Mouse (Mus musculus) adrenal gland, adult 2 months (tissue): ENCODE results near the gene Arhgdig. TPM values are rescaled to one million over a fixed set of nuclear protein-coding genes. Genes with fewer than 3 reads are reported as not detected.

Experiments
- DNase-seq: peaks from one replicate; pipeline ENCODE4 v3.0.0; 2021
- long read RNA-seq: library from polyadenylated mRNA; stranded (forward); transcript quantifications from one replicate; pipeline ENCODE4 v2.0.0, GENCODE M21; 2021
- polyA plus RNA-seq: library from polyadenylated mRNA; depleted of rRNA; stranded (reverse); fragments of >200 nt; gene quantifications from 2 replicates; pipeline ENCODE4 v1.2.3, GENCODE M21; 2012; rRNA removed
- total RNA-seq, 2 experiments: library from RNA; stranded (reverse); gene quantifications; 2 replicates each; pipeline ENCODE4 v1.2.3; 2021

The Arhgdig gene
- total RNA-seq (10 to 100 TPM; 11.4 to 16.3 TPM), polyA plus RNA-seq (9.8 and 13.7 TPM in 2 replicates)
- long read RNA-seq, transcript Arhgdig-201 (6 exons, 1,032 nt), result major isoform, 19 of 22 reads
- long read RNA-seq, partial matches to known transcripts, result 0 of 22 reads
- long read RNA-seq, other reads (novel, unspliced or antisense), result 2 of 22 reads

DNA sequence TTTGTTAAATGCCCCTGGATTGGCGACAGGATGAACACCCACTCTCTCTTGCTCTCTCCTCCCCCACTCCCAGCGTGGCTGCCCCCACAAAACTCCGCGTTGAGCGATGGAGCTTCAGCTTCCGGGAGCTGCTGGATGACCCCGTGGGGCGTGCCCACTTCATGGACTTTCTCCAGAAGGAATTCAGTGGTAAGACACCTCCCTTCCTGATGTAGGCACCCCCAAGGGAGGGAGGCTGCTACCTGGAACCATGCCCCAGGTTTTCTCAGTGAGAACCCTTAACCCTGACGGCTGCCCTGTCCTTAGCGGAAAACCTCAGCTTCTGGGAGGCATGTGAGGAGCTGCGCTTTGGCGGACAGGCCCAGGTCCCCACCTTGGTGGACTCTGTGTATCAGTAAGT, at the start of gene Arhgdig:
Gene Arhgdig (minus strand): TSS at position 101 of the 400 bp plus-strand sequence.
- no peak for DNase-seq

DNA sequence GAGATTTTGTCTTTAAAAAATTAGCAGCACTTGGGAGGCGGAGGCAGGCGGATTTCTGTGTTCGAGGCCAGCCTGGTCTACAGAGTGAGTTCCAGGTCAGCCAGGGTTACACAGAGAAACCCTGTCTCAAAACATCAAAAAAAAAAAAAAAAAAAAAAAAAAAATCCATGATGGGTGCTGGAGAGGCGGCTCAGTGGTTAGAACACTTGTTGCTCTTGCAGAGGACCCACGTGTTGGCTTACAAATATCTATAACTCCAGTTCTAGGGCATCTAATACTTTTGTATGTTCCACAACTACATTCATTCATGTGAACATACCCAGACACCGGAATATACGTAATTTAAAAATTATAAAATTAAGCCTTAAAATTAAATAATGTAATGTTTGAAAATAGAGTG, 47.7 kb upstream of the Arhgdig start:
- no peak for DNase-seq

DNA sequence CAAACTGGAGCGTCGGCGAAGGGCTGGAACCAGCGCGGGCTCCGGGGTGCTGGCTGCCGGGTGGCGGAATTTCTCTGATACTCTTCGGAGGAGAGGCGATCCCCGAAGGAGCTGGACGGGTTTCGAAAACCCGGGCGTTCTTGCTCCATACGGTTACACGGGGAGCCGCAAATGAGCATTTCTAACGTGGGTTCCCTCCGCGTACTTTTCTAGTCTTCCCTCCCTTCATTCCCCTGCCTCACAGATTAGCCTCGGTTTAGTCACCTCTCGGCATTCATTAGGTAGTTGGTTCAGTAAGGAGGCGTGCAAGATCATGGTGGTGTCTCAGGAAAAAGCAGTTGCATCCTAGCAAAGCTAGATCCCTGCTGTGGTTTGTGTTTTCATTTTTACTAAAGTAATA, 45.8 kb upstream of the Arhgdig start:
- DNase-seq, result no peak

DNA sequence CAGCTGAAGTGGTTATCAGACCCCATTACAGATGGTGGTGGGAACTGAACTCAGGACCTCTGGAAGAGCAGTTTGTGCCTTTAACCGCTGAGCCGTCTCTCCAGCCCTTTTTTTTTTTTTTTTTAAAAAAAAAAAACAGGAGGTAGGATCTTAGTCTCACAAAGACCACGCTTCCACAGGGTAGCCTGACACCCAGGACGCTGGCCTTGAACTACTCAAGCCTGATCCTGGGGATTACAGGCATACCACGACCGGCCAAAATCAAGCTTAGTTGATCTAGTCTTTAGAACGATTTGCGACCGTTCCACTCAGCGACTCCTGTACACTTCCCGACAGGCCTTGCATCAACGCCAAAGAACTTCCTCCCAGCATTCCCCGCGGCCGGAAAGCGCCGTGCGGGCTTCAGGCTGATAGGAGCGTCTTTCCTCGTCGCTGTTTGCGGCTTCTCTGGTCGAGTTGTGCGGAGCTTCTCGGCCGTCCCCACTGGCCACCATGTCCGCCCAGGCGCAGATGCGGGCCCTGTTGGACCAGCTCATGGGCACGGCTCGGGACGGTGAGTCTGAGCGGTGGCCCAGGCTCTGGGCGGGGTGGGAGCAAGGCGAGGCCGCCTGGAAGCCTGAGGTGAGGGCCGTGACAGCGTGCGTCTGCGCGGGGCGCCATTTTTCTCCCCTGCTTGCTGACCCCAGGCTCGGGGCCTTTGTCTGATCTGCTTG, 45.1 kb upstream of the Arhgdig start, which contains the start of gene Luc7l:
Gene Luc7l (plus strand): TSS at position 358 of the 713 bp plus-strand sequence.
- peak; percentile 96 for DNase-seq

DNA sequence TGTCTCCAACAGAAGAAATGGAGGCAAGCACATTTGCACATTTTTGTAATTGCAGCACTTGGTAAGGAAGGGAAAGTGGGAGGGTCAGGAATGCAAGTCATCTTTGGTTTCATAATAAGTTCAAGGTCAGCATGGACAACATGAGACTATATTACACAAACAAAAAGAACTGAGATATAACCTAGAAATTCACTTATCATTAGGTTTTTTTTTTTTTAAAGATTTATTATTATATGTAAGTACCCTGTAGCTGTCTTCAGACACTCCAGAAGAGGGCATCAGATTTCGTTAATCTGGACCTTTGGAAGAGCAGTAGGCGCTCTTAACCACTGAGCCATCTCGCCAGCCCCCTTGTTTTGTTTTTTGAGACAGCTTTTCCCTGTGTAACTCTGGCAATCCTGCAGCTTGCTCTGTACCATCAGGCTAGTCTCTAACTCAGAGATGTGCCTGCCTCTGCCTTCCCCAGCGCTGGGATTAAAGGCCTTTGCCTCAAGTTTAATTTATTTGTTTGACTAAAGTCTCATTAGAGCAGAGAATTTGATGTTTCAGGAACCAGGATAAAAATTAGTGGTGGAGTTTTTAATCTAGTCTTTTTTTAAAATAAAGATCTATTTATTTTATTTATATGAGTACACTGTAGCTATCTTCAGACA, 44.4 kb upstream of the Arhgdig start:
- no peak for DNase-seq

DNA sequence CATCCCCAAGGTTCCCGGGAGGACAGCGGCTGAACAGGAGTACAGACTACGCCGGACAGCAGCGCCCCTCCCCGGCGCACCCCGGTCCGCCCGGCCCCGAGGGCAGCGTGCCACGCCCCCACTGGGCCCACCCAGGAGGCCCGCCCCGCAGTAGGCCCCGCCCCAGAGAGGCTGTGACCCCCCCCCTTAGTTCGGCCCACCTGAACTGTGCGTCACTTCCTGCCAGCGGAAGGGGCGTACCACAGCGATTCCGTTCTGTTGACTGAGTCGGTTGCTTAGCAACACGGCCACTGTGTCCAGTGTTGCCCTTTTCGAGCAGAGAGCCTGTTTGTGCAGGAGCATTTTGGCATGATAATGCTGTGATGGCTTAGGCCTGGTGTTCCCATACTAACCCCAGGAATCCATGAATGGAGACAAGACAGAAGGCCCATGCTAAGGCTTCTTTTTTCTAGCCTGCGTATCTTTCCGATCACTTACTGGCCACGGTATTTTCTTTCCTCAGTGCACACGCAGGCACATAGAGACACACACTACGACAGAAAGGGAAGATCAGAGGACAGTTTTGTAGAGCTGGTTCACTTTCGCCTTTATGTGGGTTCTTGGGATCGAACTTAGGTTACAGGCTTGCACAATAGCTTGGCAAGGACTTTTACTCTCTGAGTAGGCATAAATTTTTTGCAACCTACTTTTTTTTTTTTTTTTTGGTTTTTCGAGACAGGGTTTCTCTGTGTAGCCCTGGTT, 36.7 kb upstream of the Arhgdig start, which contains the start of gene Fam234a:
Gene Fam234a (minus strand): TSS at position 142 of the 741 bp plus-strand sequence.
- DNase-seq, result peak; percentile 97

DNA sequence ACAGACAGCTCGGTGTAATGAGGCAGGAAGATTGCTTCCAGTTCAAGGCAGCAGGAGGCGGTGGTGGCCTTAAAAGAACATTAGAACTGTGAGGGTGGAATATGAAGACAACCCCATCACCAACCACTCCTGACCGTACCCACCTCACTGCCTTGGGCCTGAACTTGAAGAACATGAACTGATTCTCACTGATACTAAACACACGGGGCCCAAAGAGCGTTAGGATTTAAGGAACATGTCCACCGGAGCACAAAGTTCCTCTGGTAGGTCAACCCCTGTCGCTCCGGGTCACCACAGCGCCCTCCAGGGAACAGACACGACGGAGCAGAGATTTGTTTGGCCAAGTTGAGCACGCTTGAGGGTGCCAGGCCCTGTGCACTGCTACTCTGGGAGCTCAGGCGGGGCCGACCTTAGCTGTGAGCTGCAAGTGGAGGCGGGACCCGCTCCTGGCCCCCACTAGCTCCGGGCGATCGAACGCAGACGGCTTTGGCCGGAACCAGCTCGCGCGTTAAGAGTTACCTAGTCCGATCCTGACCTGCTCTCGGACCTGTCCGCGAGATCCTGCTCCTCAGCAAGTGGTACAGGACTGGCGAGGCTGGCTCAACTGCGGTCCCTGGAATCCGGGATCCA, 36.0 kb upstream of the Arhgdig start:
- peak; percentile 88 for DNase-seq

DNA sequence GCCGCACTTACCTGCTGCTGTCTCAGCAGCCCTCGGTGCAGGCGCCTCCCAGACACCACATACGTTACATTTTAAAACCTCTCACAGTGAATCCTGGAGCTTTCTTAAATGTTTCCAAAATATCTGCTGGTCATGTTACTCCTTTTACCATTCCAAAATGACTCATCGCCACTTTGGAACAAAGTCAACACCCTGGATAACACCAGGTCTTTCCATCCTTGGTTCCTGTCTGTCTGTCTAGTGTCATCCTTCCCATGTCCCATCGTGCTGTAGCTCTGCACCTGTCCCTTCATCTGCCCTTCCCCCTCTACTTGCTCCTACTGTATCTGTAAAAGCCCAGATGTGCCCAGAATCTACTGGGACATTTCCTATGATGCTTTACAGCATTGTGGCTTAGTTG, 33.4 kb upstream of the Arhgdig start:
- peak; percentile 48 for DNase-seq

DNA sequence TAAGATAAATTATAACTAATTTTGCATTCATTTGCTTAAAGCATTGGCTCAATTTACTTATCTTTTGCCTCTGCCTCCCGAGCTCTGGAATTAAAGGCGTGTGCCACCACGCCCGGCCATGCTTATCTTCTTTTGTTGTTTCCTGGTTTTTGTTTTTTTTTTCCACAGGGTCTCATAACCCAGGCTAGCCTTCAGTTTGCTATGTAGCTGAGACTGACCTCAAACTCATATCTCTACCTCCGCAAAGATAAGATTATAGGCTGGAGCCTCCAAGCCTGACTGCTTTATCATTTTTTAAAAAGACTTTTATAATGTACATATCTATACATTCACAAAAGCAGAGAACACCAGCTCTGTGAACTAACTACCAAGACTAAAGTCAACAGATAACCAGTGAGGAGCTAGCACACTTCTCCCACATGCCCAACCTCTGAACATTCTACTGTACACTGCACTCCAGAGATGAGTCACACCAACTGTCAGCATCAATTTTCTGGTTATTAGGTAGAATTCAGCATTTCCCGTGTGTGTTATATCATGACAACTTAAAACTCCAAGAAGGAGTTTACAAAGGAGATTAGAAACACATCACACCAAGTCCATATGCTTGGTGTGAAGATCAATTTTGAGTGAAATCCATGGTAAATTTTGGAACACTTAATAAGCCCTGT, 32.7 kb upstream of the Arhgdig start:
- no peak for DNase-seq

DNA sequence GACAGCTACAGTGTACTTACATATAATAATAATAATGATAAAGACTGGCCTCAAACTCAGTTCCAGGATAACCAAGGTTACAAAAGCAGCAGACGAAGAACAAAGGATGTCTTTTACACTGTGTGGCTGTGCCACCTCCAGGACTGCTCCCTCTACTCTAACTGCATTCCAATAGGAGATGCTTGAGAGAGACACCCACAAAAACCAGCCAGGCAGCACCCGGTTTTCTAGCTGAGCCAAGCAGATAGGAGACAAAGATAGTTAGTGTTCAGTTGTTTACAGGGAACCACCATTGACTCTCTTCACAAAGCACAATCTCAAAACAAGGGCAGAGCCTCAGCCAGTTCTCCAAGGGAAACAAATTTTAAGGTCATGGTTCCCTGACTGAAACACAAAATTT, 32.0 kb upstream of the Arhgdig start:
- no peak for DNase-seq

DNA sequence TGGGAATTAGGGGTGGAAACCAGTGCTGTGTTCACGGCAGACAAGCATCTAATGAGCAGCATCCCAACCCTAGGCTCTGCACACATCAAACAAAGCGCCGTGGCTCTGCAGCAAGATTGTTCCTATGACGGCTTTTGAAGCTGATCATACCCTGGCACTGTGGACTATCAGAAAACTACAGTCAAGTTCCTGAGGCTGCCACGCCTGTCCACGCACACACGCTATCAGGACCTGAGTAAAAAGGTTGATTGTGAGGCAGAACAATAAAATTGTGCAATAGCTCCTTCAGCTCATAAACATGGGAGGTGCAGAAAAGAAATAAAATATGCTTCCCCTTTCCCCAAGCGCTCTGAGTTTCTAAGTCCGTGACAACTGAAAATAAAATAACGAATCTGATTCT, 30.1 kb upstream of the Arhgdig start:
- no peak for DNase-seq

DNA sequence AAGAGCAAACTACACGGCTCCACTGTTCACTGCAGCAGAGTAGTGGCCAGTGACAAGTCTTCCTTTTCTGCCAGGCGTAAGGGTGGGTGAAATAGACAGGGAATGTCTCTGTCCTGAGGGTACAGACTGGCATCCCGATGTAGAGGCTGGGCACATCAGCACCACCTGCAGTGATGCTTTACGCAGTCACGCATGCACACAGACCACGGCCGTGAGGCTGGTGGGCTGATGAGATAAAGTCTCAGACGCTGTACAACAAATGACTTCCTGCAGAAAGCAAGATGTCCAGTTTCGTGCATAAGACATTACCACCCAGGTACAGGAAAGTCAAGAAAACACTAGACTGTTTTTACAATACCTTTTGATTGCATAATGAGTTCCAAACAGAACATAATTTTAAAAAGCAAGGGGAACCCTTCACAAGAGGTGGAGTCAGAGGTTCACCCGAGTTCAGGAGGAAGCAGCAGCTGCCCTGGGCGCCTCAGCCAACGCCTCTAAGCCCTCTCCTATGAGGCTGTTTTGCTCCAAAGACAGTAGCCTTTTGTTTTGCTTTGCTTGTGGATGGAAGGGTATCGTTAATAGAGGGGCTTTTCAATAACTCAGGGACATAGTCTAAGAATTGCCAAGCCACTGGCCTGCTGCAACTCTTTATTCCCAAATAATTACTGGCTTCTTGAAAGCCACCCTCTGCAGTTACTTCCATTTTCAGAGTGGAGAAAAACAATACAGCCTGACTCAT, 27.7 kb upstream of the Arhgdig start:
- DNase-seq, result no peak

DNA sequence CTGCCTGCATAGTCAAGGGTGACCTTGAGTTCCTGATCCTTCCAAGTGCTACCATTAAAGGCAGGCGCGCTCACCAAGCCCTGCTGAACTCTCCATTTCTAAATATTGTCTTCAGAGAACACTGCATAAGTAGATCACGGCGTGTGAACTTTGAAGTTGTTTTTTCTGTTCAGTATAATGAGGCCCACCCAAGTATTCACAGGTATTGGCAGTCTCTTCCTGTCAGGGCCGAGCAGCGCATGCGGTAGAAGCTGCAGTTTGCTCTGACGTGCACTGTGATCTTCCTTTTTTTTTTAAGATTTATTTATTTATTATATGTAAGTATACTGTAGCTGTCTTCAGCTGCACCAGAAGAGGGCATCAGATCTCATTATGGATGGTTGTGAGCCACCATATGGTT, 26.8 kb upstream of the Arhgdig start:
- DNase-seq, result no peak

DNA sequence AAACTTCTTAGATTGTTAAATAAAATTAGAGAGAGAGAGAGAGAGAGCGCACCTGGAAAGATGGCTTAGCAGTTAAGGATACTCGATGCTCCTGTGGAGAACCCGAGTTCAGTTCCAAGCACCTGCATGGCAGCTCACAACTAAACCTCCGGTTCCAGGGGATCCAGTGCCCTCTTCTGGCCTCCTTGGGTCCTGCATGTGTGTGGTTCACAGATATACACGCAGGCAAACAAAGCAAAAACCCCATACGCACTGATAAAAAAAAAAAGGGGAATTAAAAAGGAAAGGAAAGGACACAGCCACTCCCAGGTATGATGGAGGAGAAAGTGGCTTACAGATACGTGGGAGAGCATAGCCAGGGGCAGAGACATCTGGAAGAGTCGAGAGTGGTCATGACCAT, 25.3 kb upstream of the Arhgdig start:
- DNase-seq, result no peak

DNA sequence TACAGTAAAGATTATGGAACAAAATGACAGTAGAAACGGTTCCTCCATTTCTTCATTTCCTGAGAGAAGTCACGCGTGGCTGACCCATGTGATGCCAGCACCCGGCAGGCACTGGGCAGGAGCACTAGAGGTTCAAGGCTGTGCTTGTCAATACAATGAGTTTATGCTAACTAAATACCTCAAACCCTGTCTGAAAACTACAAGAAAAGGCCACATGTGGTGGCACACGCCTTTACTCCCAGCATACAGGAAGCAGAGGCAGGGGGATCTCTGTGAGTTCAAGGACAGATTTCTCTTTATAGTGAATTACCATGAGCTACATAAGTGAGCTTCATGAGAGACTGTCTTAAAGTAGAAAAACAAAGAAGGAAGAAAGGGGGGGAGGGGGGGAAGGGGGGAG, 23.6 kb upstream of the Arhgdig start:
- DNase-seq, result no peak

DNA sequence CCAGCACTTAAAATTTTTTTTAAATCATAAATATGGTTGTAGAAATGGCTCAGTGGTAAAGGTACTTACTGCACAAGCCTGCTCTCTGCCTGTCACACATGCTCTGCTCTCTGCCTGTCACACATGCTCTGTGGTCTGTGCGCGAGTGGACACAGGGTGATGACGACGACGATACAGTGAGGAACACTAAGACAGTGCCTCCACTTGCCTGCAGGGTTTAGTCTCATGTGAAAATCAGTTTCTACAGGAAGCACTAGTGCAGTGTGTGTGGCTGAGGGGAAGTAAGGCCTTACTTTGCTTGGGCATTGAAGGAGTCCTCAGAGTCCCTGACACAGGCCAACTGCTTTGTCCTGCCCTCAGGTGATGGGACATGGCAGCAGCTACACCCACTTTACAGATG, 22.2 kb upstream of the Arhgdig start:
- no peak for DNase-seq

DNA sequence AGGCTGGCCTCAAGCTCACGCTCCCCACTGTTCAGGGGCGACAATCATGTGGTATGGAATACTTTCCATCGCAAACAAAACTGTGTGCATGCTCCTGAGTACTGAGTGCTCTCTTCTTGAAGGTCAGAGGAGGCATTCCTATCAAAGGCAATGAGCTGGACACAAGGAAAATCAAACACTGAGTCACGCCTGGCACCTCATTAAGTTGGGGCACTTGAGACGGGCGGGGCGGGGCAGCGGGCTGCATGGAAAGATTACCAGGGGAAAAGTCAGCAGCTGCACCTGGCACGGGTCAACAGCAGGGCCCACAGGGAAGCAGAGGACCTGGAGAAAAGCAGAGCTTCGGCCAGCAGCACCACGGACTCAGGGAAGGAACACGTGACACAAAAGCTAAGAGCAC, 17.6 kb upstream of the Arhgdig start:
- DNase-seq, result peak; percentile 24

DNA sequence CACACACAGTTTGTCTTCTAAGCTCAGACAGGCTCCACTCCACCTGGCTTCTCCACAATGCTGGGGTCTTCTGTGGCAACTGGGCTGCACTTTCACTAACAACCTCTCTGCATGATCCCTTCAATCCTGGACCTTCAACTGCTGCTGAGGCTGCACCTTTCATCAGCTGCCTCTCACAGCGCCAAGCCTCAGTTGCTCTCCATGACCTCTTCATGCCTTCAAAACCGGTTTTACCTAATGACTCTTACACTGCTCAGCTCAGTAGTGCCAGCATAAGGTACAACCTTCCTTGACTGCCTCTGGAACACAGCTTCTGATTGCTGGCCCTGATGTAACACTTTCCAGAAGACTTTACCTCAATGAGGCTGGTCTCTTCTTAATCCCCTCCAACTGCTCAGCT, 13.9 kb upstream of the Arhgdig start:
- no peak for DNase-seq

DNA sequence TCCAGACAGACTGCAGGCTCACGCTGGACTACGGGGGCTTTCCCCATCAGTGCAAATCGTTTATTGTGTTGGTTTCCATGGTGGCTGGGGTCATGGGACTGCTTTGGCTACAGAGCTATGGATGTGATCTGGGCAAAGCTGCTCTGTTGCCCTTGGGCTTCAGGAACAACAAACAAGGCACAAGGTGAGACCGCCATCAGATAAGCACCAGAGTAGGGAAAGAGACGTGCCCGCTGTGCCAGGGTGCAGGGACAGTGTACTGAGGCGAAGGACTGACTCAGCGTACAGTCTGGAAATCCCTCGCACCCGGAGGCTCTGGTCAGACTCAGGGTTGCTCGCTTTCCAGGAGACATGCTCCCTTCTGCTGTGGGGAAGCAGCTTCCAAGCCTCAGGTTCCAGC, 5.1 kb upstream of the Arhgdig start:
- no peak for DNase-seq

DNA sequence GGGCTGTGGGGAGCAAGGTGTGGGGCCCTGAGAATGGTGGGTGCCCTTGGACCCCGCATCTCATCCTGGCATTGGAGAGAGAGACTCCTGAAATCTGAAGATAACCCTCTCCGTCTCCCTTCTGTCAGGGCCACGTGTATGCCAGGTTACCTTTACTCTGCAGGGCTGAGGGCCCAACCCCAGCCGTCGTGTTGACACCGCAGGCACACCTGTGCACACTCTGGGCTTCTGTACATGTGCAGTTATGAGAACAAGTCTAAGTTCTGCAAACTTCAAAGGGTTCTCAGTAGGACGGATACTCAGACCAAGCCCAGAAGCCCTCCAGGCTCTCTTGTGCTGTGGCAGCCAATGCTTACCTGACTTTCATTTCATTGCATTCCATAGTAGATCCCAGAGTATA, 4.7 kb upstream of the Arhgdig start:
- DNase-seq, result no peak

DNA sequence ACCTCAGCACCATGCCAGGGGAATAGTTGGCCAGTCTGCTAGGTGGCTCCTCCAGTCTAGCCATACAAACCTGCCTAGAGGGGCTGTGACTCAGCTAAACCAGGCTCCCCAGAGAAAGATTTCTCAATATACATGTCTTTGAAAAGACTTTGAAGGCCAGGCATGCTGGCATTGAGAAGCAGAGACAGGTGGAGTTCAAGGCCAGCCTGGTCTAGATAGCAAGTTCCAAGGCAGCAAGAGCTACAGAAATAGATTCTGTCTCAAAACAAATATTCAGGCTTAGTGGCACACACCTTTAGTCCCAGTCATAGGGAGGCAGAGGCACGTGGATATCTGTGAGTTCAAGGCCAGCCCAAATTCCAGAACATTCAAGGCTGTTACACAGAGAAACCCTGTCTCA, 1.2 kb downstream of the Arhgdig start:
- DNase-seq, result peak; percentile 74
